Mouse (Mus musculus) kidney, adult 2 months (tissue): ENCODE results near the gene Gm13276.

Experiments used
- CTCF ChIP-seq: fragments of 200-500 bp; conservative IDR thresholded peaks from 2 replicates; pipeline ENCODE4 v1.5.1; 2011; ENCODE audit warnings: low read depth, mild to moderate bottlenecking, control low read depth, low read length, moderate library complexity, mixed read lengths; ENCODE audit not compliant: insufficient read depth, insufficient read length
- POLR2A ChIP-seq: fragments of 200-500 bp; IDR thresholded peaks from one replicate; pipeline ENCODE4 v1.6.1; 2011; ENCODE audit warnings: low read depth, low read length, control low read depth

- no peak for TF ChIP-seq CTCF
- TF ChIP-seq POLR2A, result no peak
Observed at GRCm38 (mm10) chr4:88742771-88743371, 42.6 kb upstream of the Gm13276 start.
